Mouse (Mus musculus) embryonic stem cell, embryonic (primary cell): ENCODE results near the gene Chdh.

Experiments used
- CTCF ChIA-PET, 4 experiments: fragments of 300-600 bp in 2 of 4; fragments of 350-600 bp in 2 of 4; sonication (Branson Sonifier 250); formaldehyde crosslinking; loops; one replicate each; lab custom pipeline; 2022; ENCODE audit warnings: inconsistent platforms in 2 of 4; lab: Charles Lee
- POLR2A ChIA-PET, 4 experiments: fragments of 300-600 bp in 2 of 4; fragments of 350-600 bp in 2 of 4; sonication (Branson Sonifier 250); formaldehyde crosslinking; loops; one replicate each; lab custom pipeline; 2022; ENCODE audit warnings: antibody characterized with exemption in 4 of 4, inconsistent platforms in 1 of 4; lab: Charles Lee

Gene Chdh

DNA sequence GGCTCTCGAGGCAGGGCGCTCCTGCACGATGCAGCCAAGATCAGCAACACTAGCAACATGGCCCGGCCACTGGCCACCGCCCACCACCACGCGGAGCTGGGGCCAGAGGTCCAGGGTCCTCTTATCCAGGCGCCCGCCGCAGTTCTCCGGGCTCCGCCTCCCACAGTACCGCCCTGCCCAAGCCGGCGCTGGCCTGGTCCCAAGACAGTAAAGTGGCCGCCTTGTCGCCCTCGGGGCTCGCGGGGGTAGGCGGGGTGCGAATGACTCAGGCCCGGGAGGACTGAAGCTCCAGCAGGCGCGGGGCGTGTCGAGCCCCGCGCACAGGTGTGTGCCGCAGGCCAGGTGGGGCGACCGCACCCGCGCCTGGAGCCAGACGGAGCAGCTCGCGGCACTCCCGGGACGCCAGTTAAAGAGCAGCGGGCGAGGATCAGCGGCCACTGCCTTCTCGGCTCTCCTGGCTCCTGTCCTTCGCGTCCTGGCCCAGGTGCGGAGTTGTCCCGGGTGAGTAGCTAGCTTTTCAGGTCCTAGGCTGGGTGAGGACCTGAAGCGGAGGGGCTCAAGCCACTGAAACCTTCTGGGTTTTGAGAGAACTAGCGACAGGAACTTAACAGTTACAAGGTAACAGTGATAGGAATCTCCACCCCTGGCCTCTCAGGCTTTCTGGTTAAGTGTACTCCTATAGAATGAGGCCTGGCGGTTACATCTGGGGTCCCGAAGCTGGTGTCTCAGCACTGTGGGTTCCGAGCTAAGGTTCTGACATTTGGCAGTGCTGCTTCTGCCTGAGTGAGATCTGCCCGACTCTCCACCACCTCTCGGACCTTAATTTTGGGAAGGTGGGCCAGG, at the start of gene Chdh, which contains the start of gene Il17rb:
Gene Chdh, plus strand, starts transcription at position 291 of the 843 bp plus-strand sequence.
Gene Il17rb, minus strand, starts transcription at position 164 of the 843 bp plus-strand sequence.
- CTCF ChIA-PET: interaction anchor here (0.5 to 1.2 kb wide), 6 partner anchors 28 to 197 kb away, joined by 3 to 15 read pairs (median 5); no protein-coding TSS in a partner anchor
- POLR2A ChIA-PET: interaction anchor here in 3 of 4 experiments (0.9 to 2.5 kb wide), 6 partner anchors 10 to 100 kb away, joined by 3 to 7 read pairs (median 4); partner anchors contain the start of gene Actr8 (in 1 of the 3)

DNA sequence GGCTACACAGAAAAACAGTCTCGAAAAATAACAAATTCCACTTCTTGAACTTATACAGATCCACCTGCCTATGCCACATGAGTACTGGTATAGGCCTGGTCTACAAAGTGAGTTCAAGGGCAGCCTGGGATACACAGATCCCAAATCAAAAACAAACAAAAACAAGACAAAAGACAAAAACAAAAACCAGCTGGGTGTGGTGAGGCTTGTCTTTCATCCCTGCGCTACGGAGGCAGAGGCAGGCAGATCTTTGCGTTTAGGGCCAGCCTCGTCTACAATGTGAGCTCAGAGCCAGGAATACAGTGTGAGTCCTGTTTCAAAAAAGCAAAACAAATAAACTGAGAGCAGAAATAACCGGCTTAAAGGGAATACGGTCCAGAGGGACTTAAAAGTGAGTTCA, 41.2 kb upstream of the Chdh start:
- ChIA-PET CTCF (interaction anchor here in 1 of 4 experiments (1.3 kb wide), 1 partner anchor 13 kb away, joined by 6 read pairs; no protein-coding TSS in a partner anchor), POLR2A (interaction anchor here (0.6 to 3.1 kb wide), 25 partner anchors 8 to 563 kb away, joined by 3 to 52 read pairs (median 4); partner anchors contain the start of genes Actr8 (in 2 of the 4) and Dcp1a (in 1 of the 4))

GRCm38 (mm10) chr14:29968075-29968821, 40.6 kb upstream of the Chdh start, which contains the start of gene Selenok:
Selenok (plus strand) TSS chr14:29968308.
- CTCF ChIA-PET: interaction anchor here in 1 of 4 experiments (1.3 kb wide), 1 partner anchor 12 kb away, joined by 6 read pairs; no protein-coding TSS in a partner anchor
- POLR2A ChIA-PET: interaction anchor here (0.5 to 3.1 kb wide), 26 partner anchors 8 to 562 kb away, joined by 3 to 52 read pairs (median 5); partner anchors contain the start of genes Actr8 (in 3 of the 4) and Dcp1a (in 1 of the 4)

DNA sequence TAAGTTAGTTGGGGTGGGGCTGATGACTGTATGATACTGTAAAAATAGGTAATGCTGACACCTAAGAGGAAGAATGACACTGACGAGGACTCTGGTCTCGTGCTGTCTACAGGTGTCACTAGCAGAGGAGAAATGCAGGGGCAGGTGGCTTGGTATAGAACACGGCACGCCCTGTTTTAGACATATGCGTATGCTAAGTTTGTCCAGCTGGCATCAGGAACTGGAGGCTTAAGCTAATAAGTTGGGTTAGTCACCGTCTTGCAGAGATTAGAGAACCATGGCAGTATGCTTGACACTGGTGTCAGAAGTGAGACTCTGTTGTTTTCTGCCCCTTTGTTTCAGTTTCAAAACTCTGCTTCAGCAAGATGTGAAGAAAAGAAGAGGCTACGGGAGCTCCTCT, 37.4 kb upstream of the Chdh start:
- ChIA-PET POLR2A (interaction anchor here in 2 of 4 experiments (0.7 to 1.6 kb wide), 6 partner anchors 9 to 21 kb away, joined by 3 to 7 read pairs (median 4); no protein-coding TSS in a partner anchor), CTCF (interaction anchor here in 1 of 4 experiments (1.1 kb wide), 1 partner anchor 9 kb away, joined by 4 read pairs; no protein-coding TSS in a partner anchor)

GRCm38 (mm10) chr14:29971993-29972392, 36.8 kb upstream of the Chdh start:
- ChIA-PET CTCF (interaction anchor here in 1 of 4 experiments (1.1 kb wide), 1 partner anchor 9 kb away, joined by 4 read pairs; no protein-coding TSS in a partner anchor), POLR2A (interaction anchor here in 2 of 4 experiments (0.6 to 1.6 kb wide), 8 partner anchors 9 to 164 kb away, joined by 3 to 7 read pairs (median 4); no protein-coding TSS in a partner anchor)

DNA sequence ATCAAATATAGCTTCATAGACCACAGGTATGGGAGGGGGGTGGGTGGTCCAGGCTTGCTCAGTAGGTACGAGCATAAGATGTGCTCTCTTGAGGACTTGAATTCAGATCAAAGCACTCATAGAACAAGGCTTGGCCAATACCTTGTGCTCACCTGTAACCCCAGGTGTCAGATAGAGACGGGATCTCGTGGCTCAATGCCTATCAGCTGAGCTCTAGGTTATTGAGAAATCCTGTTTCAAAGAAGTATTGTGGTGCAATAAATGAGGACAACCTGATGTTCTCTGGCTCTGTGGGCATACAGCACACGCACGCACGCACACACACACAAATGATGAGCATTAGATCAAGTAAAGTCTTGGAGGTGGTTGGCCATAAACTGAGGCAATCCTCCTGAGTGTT, 31.9 kb upstream of the Chdh start:
- ChIA-PET CTCF (no interaction called here), POLR2A (interaction anchor here in 2 of 4 experiments (1.5 to 1.7 kb wide), 2 partner anchors 10 to 26 kb away, joined by 5 to 9 read pairs; no protein-coding TSS in a partner anchor)

- ChIA-PET CTCF (interaction anchor here in 1 of 4 experiments (1.0 to 1.3 kb wide), 3 partner anchors 15 to 481 kb away, joined by 3 read pairs; no protein-coding TSS in a partner anchor), POLR2A (interaction anchor here in 3 of 4 experiments (0.6 to 2.5 kb wide), 24 partner anchors 8 to 501 kb away, joined by 3 to 20 read pairs (median 4); partner anchors contain the start of genes Selenok (in 2 of the 3), Chdh (in 1 of the 3), Dcp1a (in 1 of the 3) and Il17rb (in 1 of the 3))
Observed at GRCm38 (mm10) chr14:29978254-29979204, 30.3 kb upstream of the Chdh start, which contains the start of gene Actr8. Actr8 (plus strand) TSS chr14:29978337.

GRCm38 (mm10) chr14:29980447-29981205, 28.2 kb upstream of the Chdh start:
- ChIA-PET CTCF (interaction anchor here (0.5 to 2.1 kb wide), 16 partner anchors 9 to 1532 kb away, joined by 3 to 8 read pairs (median 4); partner anchors contain the start of genes Chdh (in 2 of the 4), Il17rb (in 2 of the 4) and Selenok (in 1 of the 4)), POLR2A (interaction anchor here in 3 of 4 experiments (0.8 to 2.3 kb wide), 9 partner anchors 9 to 30 kb away, joined by 3 to 8 read pairs (median 5); partner anchors contain the start of gene Selenok (in 2 of the 3))

GRCm38 (mm10) chr14:29986096-29986495, 22.7 kb upstream of the Chdh start:
- ChIA-PET POLR2A (interaction anchor here in 1 of 4 experiments (1.1 to 1.6 kb wide), 2 partner anchors 14 to 18 kb away, joined by 3 to 4 read pairs; partner anchors contain the start of gene Selenok), CTCF (no interaction called here)

GRCm38 (mm10) chr14:29987276-29987675, 21.5 kb upstream of the Chdh start:
- POLR2A ChIA-PET: interaction anchor here in 2 of 4 experiments (1.2 to 4.2 kb wide), 5 partner anchors 9 to 36 kb away, joined by 3 to 12 read pairs (median 7); partner anchors contain the start of gene Actr8 (in 1 of the 2)
- CTCF ChIA-PET: no interaction called here

GRCm38 (mm10) chr14:29987739-29988138, 21.1 kb upstream of the Chdh start:
- ChIA-PET CTCF (no interaction called here), POLR2A (interaction anchor here in 2 of 4 experiments (1.2 to 4.2 kb wide), 5 partner anchors 9 to 37 kb away, joined by 3 to 12 read pairs (median 7); partner anchors contain the start of gene Actr8 (in 1 of the 2))

GRCm38 (mm10) chr14:29988337-29988736, 20.5 kb upstream of the Chdh start:
- ChIA-PET CTCF (no interaction called here), POLR2A (interaction anchor here in 2 of 4 experiments (1.2 to 4.2 kb wide), 4 partner anchors 9 to 16 kb away, joined by 3 to 12 read pairs (median 8); partner anchors contain the start of gene Actr8 (in 1 of the 2))

DNA sequence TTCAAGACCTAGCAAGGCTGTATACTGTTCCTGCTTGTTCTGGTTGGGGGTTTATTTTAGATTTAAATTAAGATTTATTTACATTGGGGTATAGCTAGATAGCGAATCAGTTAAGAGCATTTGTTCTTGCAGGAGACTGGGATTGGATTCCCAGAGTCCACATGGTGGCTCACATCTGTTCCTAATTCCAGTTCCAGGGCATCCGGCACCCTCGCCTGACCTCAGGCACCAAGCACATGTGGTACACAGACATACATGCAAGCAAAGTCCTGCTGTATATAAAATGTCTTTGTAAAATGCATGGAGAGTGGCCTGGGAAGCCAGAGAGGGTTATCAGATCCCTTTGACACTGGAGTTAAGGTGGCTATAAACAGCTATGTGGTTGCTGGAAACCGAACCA, 13.8 kb upstream of the Chdh start:
- ChIA-PET POLR2A (interaction anchor here in 2 of 4 experiments (1.0 to 1.7 kb wide), 4 partner anchors 8 to 23 kb away, joined by 3 to 5 read pairs (median 3); partner anchors contain the start of genes Actr8 (in 1 of the 2), Chdh (in 1 of the 2) and Il17rb (in 1 of the 2)), CTCF (no interaction called here)

DNA sequence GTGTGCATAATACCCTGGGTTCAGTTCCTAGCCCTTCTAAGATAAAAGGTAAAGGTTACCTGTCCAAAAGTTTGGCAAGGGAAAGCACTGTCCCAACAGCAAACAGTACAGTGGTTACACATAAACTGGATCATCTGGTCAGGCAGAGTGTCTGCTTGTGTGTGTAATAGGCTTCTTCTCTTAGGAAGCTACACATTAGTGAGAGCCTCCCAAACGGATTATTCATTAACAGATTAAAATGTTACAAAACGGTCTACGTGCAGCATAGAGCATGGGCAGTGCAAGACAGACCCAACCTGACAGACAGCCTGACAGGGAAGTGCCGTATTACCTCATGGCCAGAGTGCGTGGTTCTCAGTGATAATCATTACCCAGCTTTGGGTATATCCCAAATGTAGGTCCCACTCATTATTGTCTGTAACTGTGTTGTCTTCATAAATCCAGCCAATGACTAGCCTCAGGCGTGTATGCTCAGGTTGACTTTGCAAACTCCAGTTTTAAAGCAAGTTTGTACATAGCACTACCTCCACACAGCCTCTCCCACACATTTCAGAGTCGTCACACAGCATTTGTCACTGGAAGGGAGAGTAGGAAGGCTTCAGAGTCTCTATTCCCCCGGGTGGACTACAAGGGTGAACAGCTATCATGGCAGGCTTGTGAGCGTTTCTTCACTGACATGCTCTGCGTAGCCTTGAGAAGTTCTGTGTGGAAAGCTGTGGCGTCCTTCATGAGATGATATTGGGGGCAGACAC, 12.6 kb upstream of the Chdh start:
- POLR2A ChIA-PET: interaction anchor here in 1 of 4 experiments (1.7 kb wide), 1 partner anchor 22 kb away, joined by 5 read pairs; no protein-coding TSS in a partner anchor
- CTCF ChIA-PET: no interaction called here
